Mouse (Mus musculus) kidney, postnatal 4 days (tissue): ENCODE measurements around the gene Reep1.
A peak's percentile ranks its signal among the peaks of the same experiment; 100 is the strongest.
"Not testable (repeated sequence)": the region's sequence is repeated elsewhere in the genome, so short reads cannot be mapped to it uniquely, and the experiment has no call there.

ENCODE experiments used
- DNase-seq, 2 experiments: peaks; one replicate each; pipeline ENCODE4 v3.0.0; 2021; ENCODE audit warnings: mixed read lengths in 2 of 2

The Reep1 gene

GRCm38 (mm10) chr6:71788348-71788747 lies 81.0 kb downstream of the Reep1 start:
- DNase-seq, result no peak

- no peak for DNase-seq
These were observed 84.4 kb downstream of the Reep1 start for GRCm38 (mm10) chr6:71791771-71792170.

GRCm38 (mm10) chr6:71799391-71799790 lies 92.0 kb downstream of the Reep1 start:
- DNase-seq, result no peak

GRCm38 (mm10) chr6:71801011-71801713 lies 93.8 kb downstream of the Reep1 start:
- DNase-seq, result no peak

DNA sequence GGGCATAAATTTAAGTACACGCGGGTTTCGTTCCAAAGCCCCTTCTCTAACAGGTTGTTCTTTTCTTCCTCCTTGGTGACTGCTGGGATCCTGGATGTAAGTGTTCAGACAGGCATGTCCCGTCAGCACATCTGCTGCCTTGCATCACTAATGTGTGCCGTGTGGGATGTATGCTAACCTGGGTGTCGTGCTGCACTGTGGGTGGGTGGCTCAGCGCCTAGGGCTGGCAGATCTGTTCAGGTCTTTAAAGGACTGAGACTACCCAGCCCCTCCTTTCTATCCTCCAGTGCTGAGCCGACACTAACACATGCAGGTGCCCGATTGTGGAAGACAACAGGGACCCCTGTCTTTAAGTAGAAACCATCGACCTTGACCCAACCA lies 94.3 kb downstream of the Reep1 start:
- DNase-seq, result no peak

DNA sequence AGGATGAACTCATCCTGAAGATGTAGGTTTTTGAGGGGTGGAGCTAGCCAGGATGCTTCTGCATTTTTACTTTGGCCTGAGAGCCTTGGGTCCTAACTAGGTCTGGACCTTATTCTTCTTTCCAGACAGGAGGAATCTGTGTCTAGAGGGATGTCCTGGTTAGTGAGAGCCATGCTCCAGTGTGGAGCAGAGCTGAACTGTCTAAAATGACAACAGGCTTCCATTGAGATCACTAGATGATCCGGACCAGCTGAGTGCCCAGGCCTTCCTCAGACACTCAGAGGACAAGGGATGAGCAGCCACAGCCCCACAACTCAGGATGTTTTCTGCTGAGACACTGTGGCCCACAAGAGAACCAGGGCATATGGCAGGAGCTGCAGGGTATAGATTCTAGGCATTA lies 96.2 kb downstream of the Reep1 start:
- DNase-seq, result no peak

GRCm38 (mm10) chr6:71804061-71804829 lies 96.9 kb downstream of the Reep1 start:
- DNase-seq, result peak; percentile 76 to 83

- DNase-seq, result no peak
These were observed 99.4 kb downstream of the Reep1 start for GRCm38 (mm10) chr6:71806713-71807112.

DNA sequence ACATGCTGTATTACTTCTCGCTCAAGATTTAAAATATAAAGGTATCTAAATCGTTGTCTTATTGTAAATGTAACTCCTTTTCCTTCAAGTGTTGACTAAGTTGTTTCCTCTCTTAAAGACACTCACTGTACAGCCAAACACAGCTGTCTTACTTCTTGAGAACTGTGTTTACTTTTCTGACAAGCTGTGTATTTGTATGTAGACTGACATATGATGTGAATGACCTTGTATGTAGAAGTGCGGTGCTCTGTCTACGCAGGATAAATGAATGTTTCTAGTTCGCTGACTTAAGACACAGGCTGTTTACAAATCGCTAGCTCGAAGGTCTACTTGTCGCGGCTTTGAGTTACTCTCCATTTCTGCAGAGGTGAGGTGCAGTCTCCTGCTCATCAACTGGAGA lies 102.5 kb downstream of the Reep1 start:
- no peak for DNase-seq

- DNase-seq, result no peak
These were observed 105.5 kb downstream of the Reep1 start for GRCm38 (mm10) chr6:71812820-71813219.

- peak; percentile 25 to 47 for DNase-seq
These were observed 112.5 kb downstream of the Reep1 start for GRCm38 (mm10) chr6:71819764-71820292.

DNA sequence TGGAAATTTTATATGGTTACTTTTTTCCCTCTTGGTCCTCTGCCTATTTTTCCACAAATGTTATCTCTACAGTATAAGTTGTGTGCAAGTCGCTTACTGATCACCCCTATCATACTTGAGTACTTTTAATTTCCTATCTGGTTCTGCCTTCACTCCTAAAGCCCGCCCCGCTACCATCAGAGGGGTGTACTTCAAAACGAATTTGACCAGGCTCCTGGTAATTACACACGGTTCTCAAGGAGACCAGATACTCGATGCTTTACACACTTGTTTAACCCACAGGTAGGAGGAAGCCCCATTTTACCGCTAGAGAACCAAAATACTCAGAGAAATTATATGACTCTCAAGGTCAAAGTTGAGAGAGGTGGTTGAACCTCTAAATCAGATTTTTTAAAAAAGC lies 115.7 kb downstream of the Reep1 start:
- no peak for DNase-seq

DNA sequence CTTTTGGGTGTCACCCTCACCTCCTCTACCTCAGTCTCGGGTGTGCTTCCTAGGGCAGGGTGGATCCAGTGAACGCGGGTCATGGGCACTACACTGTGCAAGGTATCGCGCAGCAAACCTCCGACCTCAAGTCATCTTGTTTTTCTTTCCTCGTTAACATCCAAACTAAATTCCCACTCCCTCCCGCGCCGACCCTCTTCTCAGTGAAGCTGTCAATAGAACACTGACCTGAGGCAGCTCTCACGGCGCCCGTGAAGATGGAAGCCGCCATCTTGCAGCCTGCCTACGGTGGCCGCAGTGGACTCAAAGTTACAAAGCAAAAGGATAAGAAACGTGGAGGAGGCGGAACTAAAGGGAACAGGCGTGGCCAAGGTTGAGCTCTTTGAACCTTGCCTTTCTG lies 116.1 kb downstream of the Reep1 start:
- DNase-seq, result peak; percentile 91 to 94

DNA sequence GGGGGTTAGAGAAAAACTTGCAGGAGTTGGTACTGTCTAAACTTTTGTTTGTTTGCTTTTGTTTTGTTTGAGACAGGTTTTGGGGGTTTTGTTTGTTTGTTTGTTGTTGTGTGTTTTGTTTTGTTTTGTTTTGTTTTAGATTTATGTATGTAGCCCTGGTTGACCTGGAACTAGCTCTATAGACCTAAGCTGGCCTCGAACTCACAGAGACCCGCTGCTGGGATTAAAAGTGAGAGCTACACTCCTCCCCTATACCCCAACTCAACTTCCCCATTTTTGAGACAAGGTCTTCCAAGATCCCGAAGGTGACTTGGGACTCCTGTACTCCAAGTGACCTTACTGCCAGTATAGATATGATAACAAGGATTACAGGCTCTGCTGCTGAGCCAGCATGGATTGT lies 116.6 kb downstream of the Reep1 start:
- no peak for DNase-seq

DNA sequence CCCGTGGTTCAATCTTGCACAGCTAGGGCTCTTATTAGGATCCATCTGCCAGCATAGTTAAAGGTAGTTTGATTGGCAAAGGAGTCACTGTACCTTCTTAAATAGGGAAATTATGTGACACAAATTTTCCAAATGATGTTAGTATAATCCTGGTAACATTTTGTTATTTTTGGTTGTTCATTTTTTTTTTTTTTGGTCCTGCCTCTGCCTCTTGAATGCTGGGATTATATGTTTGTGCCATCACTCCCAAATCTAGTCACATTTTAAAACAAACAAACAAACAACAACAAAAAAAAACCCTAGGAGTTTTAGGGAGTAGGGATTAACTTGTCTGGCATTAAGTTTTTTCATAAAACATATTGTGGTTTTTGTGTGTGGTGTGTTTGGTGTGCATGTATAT lies 119.5 kb downstream of the Reep1 start, which contains the start of gene Mrpl35:
Mrpl35 (minus strand) TSS at position 101 of the 400 bp plus-strand sequence.
- DNase-seq, result no peak

- DNase-seq, result no peak
These were observed 122.4 kb downstream of the Reep1 start for GRCm38 (mm10) chr6:71829768-71830167.

GRCm38 (mm10) chr6:71830690-71831580 lies 123.6 kb downstream of the Reep1 start, which contains the start of gene Immt:
Gene Immt (plus strand): TSS chr6:71831331.
- peak; percentile 97 to 99 for DNase-seq

DNA sequence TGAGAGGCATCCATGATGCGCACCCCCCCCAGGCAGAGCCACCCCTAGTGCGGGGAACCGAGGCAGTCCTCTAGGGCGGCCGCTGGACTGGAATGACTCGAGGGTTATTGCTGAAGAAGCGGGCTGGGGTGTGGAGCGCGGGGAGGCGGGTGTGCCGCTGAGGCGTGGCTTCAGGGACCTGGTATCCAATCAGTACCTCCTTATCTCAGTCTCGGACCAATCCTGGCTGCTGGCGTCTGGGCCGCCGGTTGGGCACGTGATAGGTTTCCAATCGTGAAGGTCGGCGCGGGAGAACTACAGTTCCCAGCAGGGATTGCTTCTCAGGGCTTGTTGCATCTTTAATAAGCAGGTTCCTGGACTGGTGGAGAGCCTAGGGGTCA lies 124.2 kb downstream of the Reep1 start:
- peak; percentile 93 to 98 for DNase-seq

DNA sequence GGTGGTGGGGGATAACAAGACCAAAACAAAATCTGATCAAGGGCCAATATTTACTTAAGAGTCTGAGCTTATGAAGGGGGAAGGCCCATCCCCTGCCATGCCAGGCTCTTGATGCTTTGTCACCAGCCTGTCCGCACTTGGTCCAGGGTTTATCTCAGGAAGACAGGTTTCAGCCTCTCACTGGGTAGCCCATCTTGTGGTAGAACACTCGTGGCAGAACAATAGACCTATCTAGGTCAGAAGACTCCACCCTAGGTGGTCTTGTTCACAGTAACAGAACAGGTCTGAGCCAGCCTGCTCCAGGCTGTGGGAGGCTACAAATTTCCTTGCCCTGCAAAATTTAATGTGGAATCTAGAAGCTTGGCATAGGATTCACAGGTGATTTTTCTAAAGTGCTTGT lies 129.4 kb downstream of the Reep1 start:
- DNase-seq, result no peak

- DNase-seq, result no peak
These were observed 132.5 kb downstream of the Reep1 start for GRCm38 (mm10) chr6:71839815-71840214.

DNA sequence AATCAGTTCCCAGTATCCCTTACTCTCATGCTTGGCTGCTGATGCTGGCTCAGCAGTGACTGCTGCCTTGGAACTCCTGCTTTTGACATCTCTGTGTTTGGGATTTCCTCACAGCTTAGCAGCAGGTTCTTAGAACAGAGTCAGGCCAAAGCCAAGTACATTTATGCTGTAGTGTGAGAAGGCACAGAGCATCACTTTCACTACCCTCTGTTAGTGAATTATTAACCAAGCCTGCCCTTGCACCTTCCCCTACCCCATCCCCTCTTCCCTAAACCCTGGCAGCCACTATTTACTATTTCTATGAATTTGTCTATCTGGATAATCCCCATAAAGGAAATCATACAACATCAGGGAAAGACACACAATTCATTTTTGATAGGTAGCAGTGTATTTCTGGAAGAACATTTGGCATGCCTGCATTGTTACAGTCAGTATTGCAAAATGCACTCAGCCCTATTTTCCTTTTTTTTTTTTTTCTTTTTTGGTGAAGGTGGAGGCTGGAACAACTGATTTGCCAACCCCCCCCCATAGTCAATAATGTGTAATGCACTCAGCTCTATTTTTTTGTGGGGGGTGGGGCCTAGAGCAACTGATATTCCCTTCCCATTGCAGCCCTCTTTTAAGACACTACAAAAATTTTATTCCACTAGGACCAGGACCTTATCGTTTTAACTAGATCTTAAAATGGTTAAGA lies 133.4 kb downstream of the Reep1 start:
- no peak for DNase-seq

DNA sequence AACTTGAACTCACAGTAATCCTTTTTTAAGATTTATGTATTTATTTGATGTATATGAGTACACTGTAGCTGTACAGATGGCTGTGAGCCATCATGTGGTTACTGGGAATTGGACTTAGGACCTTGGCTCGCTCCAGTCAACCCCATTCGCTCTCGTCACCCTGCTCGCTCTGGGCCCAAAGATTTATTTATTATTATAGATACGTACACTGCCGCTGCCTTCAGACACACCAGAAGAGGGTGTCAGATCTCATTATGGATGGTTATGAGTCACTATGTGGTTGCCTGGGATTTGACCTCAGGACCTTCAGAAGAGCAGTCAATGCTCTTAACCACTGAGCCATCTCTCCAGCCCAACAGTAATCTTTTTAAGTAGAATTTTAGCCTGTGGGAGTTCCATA lies 139.5 kb downstream of the Reep1 start:
- not testable (repeated sequence) for DNase-seq
